Mouse (Mus musculus): ENCODE measurements around the gene Cd300c.

DNA sequence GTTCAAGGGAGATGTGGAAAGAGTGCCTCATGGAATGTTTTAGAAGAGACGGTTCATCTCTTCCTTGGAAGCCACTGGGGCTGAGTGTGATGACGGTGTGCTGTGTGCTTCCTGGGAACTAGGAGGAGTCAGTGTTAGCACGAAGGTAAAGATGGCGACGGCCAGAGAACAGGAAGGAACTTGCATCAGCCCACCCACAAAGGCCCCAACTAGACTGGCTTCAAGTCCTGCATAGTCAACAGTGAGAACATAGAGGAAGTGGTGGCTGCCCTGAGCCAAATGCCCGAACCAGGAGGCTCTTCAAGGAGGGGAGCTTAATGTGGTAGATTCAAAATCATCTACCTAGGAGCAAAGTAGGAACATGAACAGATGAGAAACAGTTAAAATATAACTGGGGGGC, 51.8 kb downstream of the Cd300c start:
- TF ChIP-seq CTCF (IDR thresholded peaks at IDR 0.05; ENCODE audit: extremely low read depth, insufficient read depth, low read length) (no peak), POLR2A (IDR thresholded peaks at IDR 0.05; ENCODE audit: extremely low read depth, insufficient read depth, low read length) (no peak)

Data from cortical plate, adult 2 months (tissue).